14 mouse cellular contexts compared by ENCODE assay signal in genomic region chr5:87333584-87333983, GRCm38 (mm10). TPM values are rescaled to one million over a fixed set of nuclear protein-coding genes. Genes with fewer than 3 reads are reported as not detected.
DNase-seq lines count a peak whose midpoint lies in the region; ATAC-seq and TF ChIP-seq lines count a peak whose summit lies in the region.
"Had no signal": no experiment of that assay in that cellular context is flagged by ENCODE, and none has a peak within 500 bp of the region (broad histone marks: within the 10 kb centered on the region; RNA-seq: fewer than 3 reads in every experiment).

No protein-coding gene starts in this region.

- H3K9ac ChIP-seq in ES-E14 (ENCODE audit: insufficient read depth, low read depth, low read length, poor library complexity, severe bottlenecking): no peak overlapping the region
- no peak overlapping the region for H3K9ac ChIP-seq in kidney, postnatal 0 days (ENCODE audit: low read depth, low read length)
- H3K9ac ChIP-seq: embryonic facial prominence, embryonic 13.5 days; lung, embryonic 15.5 days; neural tube, embryonic 12.5 days had no signal

- no peak for ATAC-seq in kidney, postnatal 0 days (replicated peaks; ENCODE audit: low FRiP score, low read depth)
- ATAC-seq: intestine, embryonic 16.5 days had no signal

- intact Hi-C loops in left cerebral cortex, postnatal 10 days (cut with DNase I): no loop called here
- intact Hi-C loops in gastrocnemius, postnatal 14 days (cut with DNase I; ENCODE audit: low total_unique reads): no loop called here

- no peak overlapping the region for H3K4me2 ChIP-seq in kidney, postnatal 0 days (ENCODE audit: low read length)
- H3K4me2 ChIP-seq: embryonic facial prominence, embryonic 13.5 days; lung, embryonic 15.5 days; neural tube, embryonic 12.5 days had no signal

- WGBS in kidney, postnatal 0 days: 54% methylated on average over 3 of the region's 3 CpGs

- H3K9me3 ChIP-seq in ES-E14 (ENCODE audit: control insufficient read depth, insufficient read depth, low read depth, low read length): no peaks in the 10 kb centered on the region
- no peaks in the 10 kb centered on the region for H3K9me3 ChIP-seq in kidney, postnatal 0 days (replicated peaks; ENCODE audit: low read length)
- H3K9me3 ChIP-seq: embryonic facial prominence, embryonic 13.5 days; lung, embryonic 15.5 days; neural tube, embryonic 12.5 days had no signal

- TF ChIP-seq CTCF in kidney, postnatal 0 days (IDR thresholded peaks at IDR 0.05; ENCODE audit: low read depth): peak; percentile 66

- H3K4me3 ChIP-seq in ES-E14 (ENCODE audit: insufficient read depth in 1 of 2, low read depth in 1 of 2, low read length in 2 of 2, poor library complexity in 1 of 2, severe bottlenecking in 1 of 2): no peak overlapping the region
- H3K4me3 ChIP-seq in kidney, postnatal 0 days (replicated peaks; ENCODE audit: low read depth, low read length): no peak overlapping the region
- H3K4me3 ChIP-seq: embryonic facial prominence, embryonic 13.5 days; lung, embryonic 15.5 days; neural tube, embryonic 12.5 days had no signal

- no peaks in the 10 kb centered on the region for H3K36me3 ChIP-seq in ES-E14 (ENCODE audit: control insufficient read depth, insufficient read depth, low read length, poor library complexity, severe bottlenecking)
- H3K36me3 ChIP-seq in kidney, postnatal 0 days (ENCODE audit: insufficient read depth, low read length): no peaks in the 10 kb centered on the region
- H3K36me3 ChIP-seq: embryonic facial prominence, embryonic 13.5 days; lung, embryonic 15.5 days; neural tube, embryonic 12.5 days had no signal

- H3K27me3 ChIP-seq in kidney, postnatal 0 days (ENCODE audit: insufficient read depth, low read length): no peaks in the 10 kb centered on the region
- H3K27me3 ChIP-seq: embryonic facial prominence, embryonic 13.5 days; lung, embryonic 15.5 days; neural tube, embryonic 12.5 days had no signal

- in situ Hi-C loops in ES-E14 (cut with MboI; ENCODE audit: low sequenced_read_pairs in 2 of 2, unreplicated experiment in 2 of 2): no loop called here

- no peak overlapping the region for H3K27ac ChIP-seq in ES-E14 (ENCODE audit: insufficient read depth, low read depth, low read length, poor library complexity, severe bottlenecking)
- H3K27ac ChIP-seq in kidney, postnatal 0 days: no peak overlapping the region
- H3K27ac ChIP-seq: embryonic facial prominence, embryonic 13.5 days; lung, embryonic 15.5 days; neural tube, embryonic 12.5 days had no signal

- no peaks in the 10 kb centered on the region for H3K4me1 ChIP-seq in ES-E14 (ENCODE audit: control insufficient read depth in 2 of 2, insufficient read depth in 2 of 2, low read length in 2 of 2, poor library complexity in 1 of 2)
- H3K4me1 ChIP-seq in kidney, postnatal 0 days (replicated peaks; ENCODE audit: insufficient read depth, low read length): no peaks in the 10 kb centered on the region
- H3K4me1 ChIP-seq: embryonic facial prominence, embryonic 13.5 days; lung, embryonic 15.5 days; neural tube, embryonic 12.5 days had no signal

- peak; percentile 15 for DNase-seq in adrenal gland, postnatal 14 days
- no peak for DNase-seq in adrenal gland, postnatal 4 days (ENCODE audit: low spot score in 2 of 2)
- DNase-seq in left cerebral cortex, adult 11 months (ENCODE audit: low spot score): peak; percentile 5
- no peak for DNase-seq in left cerebral cortex, postnatal 10 days (ENCODE audit: extremely low spot score in 1 of 2, low spot score in 2 of 2)
- no peak for DNase-seq in ES-E14 (ENCODE audit: low read depth, low spot score)
- DNase-seq in kidney, postnatal 0 days (ENCODE audit: low spot score): peak; percentile 10
- DNase-seq in gastrocnemius, postnatal 14 days: no peak
- DNase-seq in frontal cortex, postnatal 10 days (ENCODE audit: low spot score in 2 of 2): no peak
- DNase-seq: heart, adult 18-20 months had no signal

TF ChIP-seq in ES-E14, 5 proteins besides CTCF, POLR2A, EP300 and RAD21:
- no peak for TF ChIP-seq ZNF384 (IDR thresholded peaks at IDR 0.05; ENCODE audit: low read depth, low read length)
- peak; percentile 27; the same call in 1 of the 2 replicates for TF ChIP-seq ZC3H11A (IDR thresholded peaks at IDR 0.05; ENCODE audit: borderline replicate concordance, low read depth, low read length)

RNA-seq across cellular contexts. Expression of gene Ugt2a3, which starts 3.4 kb away (rescaled TPM):
- total RNA-seq in adrenal gland, postnatal 14 days (2021): 5.0 TPM in 1 of 2 replicates, not detected in the other
- under 1 TPM in 1 of 2 experiments, not detected in 1; 0.79 TPM for total RNA-seq in adrenal gland, postnatal 4 days (2021)
- not detected for total RNA-seq in left cerebral cortex, postnatal 10 days (2021)
- total RNA-seq in ES-E14 (2012; rRNA removed): not detected in 2 replicates
- 0.13 and 0.18 TPM in 2 replicates for polyA plus RNA-seq in kidney, postnatal 0 days (2015; fragmentation: Nextera tagmentation; extraction: Ambion mirVana)
- total RNA-seq in gastrocnemius, postnatal 14 days (2021): not detected
- total RNA-seq: heart, adult 18-20 months had no signal
- polyA plus RNA-seq: C2C12; embryonic facial prominence, embryonic 13.5 days; lung, embryonic 15.5 days; neural tube, embryonic 12.5 days had no signal

Comparison
In these comparisons a context has a peak if more than half of its experiments do, and no peak if none do; other contexts are left out.
1. DNase-seq: peak in adrenal gland, postnatal 14 days (single experiment), left cerebral cortex, adult 11 months (single experiment) and kidney, postnatal 0 days (single experiment); none in adrenal gland, postnatal 4 days (0 of 2), left cerebral cortex, postnatal 10 days (0 of 2), ES-E14 (single experiment), gastrocnemius, postnatal 14 days (single experiment) and frontal cortex, postnatal 10 days (0 of 2).